Mouse (Mus musculus) layer of hippocampus, postnatal 10 days (tissue): ENCODE data around the gene Lrrc8c. TPM values are rescaled to one million over a fixed set of nuclear protein-coding genes. Genes with fewer than 3 reads are reported as not detected.

Experiments
- DNase-seq, 2 experiments: peaks; one replicate each; pipeline ENCODE4 v3.0.0; 2021; ENCODE audit warnings: low spot score in 2 of 2
- total RNA-seq, 2 experiments: library from RNA; stranded (reverse); gene quantifications; 2 replicates each; pipeline ENCODE4 v1.2.3; 2021

The Lrrc8c gene
- total RNA-seq, 2 experiments from 2014 or later = 24.6 to 26.1 TPM

DNA sequence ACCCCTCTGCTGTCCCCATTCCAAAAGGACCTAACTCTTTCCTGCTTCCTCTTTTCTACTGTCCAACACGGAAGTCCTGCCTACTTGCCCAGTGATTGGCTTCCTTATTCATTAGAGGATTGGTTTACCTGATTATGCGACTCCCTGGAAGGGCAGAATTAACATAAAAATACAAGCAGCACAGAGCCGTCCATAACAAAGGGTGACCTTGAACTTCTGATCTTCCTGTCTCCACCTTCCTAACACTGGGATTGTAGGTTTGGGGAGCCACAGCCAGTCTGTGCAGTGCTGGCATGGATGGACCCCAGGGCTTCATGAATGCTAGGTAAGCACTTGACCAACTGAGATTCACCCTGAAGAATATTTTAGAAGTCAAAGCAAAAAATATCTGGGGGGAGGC is 25.9 kb downstream of the Lrrc8c start:
- DNase-seq = no peak

DNA sequence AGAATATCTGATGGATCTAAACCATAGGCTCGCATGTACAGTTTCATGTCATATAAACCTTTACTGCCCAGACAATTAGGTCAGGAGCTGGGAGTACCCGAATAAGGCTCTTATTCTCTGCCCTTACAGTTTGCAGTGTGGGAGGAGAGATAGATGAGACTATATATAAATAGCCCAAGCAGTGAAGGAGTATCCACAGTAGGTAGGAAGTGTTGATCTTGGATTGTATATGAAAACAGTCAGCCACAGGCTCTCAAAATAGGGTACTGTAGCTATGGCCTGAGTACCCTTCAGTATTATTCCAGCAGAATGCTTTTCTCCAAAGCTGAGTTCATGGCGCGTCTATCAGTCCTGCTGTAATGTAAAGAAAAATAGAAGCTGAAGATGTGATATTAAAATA is 27.9 kb downstream of the Lrrc8c start:
- no peak for DNase-seq

DNA sequence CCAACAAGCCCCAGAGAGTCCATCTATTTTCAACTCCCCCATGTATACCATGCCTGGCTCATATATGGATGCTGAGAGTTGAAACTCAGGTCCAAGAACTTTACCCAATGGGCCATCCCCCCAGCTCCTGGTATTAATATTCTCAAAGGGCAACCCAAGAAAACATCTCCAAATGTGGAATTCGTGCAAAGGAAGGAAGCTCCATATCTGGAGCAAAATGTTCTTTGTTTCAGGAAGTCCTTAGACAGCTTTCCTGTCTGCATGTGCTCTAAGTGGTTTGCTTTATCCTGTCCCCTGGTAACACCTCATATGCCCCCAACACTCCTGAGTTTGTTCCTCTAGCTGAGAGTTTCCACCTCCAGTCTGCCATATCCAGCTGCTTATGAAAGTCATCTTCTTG is 32.6 kb downstream of the Lrrc8c start:
- DNase-seq = no peak

- no peak for DNase-seq
Measured at GRCm38 (mm10) chr5:105556291-105556690, 37.1 kb downstream of the Lrrc8c start.

GRCm38 (mm10) chr5:105557346-105557745 is 38.2 kb downstream of the Lrrc8c start:
- DNase-seq = no peak

DNA sequence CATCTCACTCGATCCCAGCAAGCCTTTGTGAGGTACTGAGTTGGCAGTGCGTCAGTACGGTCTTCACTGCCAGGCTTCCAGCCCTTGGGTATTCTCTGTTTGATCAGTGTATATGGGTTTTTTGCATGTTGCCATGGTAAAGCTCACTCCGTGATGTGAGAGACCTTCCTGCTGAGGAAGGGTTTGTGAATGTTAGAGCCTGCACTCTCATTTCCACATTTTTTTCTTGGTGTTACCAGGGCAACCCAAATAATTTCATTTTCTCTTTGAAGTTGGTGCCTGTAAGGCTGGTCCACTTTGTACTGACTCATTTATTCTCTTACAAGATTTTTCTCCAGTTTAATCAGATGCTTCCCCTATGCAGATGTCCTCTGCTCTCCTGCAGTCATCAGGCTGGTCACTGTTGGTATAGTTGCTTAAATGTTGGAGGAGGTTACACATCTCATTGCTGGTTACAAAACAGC is 38.6 kb downstream of the Lrrc8c start:
- peak; percentile 16 to 25 for DNase-seq

DNA sequence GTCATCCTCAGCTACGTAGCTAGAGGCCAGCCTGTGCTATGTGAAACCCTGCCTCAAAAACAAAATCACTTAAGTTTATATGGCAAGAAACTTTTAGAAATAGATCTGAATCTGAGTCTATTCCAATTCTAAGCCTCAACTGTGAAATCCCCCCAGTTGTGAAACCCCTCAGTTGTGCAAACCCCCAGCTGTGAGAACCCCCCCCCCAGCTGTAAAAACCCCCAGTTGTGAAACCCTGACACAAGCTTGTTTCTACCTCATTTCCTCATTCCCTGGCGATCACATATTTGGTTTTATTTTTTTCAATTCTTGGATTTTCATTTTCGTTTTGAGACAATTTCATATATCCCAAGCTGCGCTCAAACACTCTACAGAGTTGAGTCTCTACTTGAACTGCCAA is 39.3 kb downstream of the Lrrc8c start:
- DNase-seq = no peak

DNA sequence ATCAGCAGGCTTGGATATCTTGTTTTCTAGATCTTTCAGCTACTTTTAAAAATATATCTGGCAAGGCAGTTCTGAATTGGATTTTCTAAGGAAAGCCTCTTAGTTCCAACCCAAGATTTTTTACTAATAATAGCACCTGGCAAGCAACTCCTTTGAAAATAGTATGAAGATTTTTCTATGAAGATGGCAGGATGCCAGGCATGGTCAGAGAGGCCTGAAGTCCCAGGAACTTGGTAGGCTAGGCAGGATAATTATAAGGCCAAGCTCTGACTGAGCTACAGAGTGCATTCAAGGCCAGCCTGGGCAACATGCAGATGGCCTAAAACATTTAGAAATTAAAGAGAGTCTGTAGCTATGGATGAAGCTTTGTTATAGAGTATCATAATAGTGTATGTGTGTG is 42.7 kb downstream of the Lrrc8c start:
- no peak for DNase-seq

GRCm38 (mm10) chr5:105564761-105565160 is 45.6 kb downstream of the Lrrc8c start:
- no peak for DNase-seq

GRCm38 (mm10) chr5:105565824-105566223 is 46.6 kb downstream of the Lrrc8c start:
- no peak for DNase-seq

DNA sequence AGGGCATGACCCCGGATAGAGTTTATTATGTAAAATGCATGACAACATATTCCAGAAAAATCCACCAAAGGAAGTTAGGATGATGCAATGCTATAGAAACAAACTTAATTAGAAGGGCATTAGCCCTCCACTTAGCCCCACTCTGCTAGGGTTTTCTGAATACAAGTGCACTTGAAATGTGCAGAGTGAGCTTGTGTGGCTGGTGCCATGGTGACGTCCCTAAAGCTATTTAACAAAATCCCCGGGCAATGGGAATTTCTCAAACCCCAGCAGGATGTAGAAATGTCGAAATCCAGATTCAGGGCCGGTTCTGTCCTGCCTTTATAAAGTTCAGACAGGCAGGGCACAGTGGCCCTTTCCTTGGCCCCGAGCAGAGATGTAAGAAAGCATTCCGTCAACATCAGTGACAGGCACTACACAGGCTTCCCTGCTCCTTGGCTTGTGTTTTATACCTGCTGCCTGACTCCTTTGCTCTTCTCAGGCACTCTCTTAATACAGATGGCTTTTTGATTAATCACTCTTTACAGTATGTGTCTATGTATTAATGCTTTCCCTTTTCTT is 47.7 kb downstream of the Lrrc8c start:
- DNase-seq = no peak

DNA sequence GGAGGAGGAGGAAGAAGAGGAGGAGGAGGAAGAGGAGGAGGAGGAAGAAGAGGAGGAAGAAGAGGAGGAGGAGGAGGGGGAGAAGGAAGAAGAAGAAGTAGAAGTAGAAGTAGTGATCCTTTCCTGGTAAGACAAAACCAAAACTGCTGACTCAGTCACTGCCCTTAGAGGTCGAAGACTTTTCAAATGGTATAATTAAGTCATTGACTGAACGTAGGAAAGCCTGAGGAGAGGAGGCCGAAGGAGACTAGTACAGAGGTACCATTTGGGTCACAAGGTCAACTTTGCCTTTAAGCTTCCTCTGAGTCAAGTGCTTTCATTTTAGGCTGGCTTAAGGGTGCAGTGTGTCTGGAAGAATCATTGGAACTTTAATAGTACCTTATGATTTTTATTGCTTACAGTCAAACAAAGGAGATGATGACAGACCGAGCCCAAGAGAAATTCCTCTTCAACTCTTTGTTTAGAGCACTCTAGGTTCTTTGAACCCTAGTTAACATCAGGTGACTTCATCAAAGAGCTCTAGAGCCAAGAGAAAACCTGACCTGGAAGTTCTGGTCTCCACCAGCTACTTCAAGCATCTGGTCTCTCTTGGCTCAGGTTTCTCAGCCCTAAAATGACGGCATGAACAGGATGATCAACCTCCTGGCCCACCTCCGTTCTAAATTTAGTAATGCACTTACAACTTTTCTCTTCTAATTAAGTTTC is 49.0 kb downstream of the Lrrc8c start:
- no peak for DNase-seq

DNA sequence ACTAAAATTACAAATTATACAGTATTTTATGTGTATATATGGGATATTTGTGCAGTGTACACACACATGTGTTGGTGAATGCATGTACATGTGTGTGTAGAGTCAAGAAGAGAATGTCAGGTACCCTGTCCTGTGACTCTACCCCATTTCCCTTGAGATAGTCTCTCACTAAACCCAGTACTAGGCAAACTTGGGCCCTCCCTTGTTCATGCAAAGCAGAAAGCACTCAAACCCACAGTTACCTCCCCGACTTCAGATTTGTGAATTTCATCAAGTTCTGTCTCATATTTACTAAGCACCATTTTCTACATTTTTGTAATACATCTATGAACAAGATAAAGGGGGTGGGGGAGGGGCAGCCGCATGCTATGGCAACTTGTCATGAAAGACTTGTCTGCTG is 50.0 kb downstream of the Lrrc8c start:
- no peak for DNase-seq

DNA sequence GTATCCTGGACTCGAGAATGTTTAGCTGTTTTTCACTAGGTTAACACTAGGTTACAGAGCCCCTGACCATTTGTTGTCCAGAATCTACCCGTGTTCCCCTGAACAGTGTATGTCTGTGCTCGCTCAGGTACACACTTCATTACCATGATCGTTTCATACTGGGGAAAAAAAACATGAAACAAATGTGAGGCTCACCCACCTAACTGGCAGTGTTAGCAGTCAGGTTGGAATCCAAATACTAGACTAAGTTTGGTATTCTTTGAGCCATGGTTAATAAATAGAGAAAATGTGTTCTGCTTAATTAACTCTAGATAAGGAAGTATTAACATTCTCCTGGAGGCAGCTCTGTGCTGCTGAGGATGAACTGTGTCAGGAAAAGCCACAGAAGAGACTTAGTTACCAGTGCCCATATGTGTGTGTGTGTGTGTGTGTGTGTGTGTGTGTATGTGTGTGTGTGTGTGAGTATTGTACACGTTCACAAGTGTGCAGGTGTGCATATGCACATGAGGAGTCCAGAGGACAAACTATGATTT is 53.0 kb downstream of the Lrrc8c start:
- no peak for DNase-seq

GRCm38 (mm10) chr5:105572876-105573275 is 53.7 kb downstream of the Lrrc8c start:
- DNase-seq = no peak

DNA sequence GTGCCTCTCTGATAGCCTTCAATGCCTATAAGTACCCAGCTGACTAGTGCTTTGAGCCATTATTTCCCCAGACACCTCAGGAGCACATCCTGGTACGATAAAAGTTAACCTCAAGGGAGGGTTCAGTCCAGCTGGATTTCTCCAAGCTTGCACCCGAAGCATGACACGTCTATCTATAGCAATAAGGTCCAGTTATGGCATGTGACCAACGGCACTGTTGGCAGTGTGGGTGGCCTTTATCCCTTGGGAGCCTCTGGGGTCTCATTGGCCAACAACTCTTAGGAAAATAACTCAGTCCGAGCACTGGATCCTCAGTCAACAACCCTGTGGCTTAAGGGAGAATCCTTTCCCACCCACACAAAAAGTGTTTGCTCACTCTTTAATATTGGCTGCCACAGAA is 55.6 kb downstream of the Lrrc8c start:
- no peak for DNase-seq

DNA sequence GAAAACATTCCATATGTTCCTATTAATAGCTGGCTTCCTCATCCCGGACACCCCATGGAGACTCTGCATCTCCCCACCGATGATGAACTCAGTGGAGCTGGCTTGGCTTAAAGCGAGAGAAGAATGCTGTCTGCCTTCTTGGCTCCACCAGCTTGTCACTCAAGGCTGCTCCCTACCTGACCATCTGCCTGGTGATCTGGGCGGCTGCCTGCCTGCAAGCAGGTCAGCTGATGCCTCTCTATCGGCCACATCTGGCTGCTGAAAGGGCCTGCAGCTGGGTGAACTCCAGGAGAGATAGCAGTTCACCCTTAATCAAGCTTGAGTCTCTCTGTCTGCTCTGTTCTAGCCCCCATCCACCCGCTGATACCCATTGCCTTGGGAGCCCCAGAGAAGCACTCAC is 56.7 kb downstream of the Lrrc8c start:
- DNase-seq = no peak

DNA sequence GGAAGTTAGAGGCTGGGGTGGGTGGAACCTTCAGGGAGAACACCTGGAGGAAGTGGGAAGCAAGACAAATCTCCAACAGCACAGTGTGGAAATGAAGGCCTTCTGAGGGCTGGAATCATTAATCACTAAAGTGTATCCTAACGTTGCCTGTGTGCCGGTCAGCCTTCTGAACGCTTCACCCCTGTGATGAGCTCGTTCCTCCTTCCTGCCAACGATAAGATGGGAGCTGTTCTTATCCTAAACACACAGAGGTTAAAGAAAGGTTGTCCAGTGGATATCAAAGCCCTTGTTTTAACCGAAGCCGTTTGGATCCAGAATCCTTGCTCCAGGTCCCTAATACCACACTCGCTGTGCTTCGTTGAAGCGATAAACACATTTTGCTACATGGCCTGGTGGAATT is 61.7 kb downstream of the Lrrc8c start:
- no peak for DNase-seq

DNA sequence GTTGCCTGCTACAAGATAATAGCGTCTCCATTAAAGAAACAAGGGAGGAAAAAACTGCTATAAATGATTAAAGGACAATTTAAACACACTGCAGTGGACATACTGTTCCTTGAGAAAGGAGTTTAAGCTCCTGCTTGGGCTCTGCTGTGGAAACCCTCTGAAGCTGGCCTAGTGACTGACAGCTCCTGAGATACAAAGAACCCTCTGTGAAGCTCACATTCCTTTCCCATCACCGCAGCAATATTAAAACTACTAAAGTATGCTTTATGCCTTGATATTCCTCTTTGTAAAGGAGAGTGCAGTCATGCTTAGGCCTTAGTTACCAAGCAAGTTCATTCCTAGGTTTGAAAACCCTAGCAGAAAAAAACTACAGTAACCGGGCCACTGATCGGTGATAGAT is 66.7 kb downstream of the Lrrc8c start:
- no peak for DNase-seq

- DNase-seq = no peak
Measured at GRCm38 (mm10) chr5:105586655-105587054, 67.5 kb downstream of the Lrrc8c start.

- no peak for DNase-seq
Measured at GRCm38 (mm10) chr5:105587471-105587870, 68.3 kb downstream of the Lrrc8c start.

GRCm38 (mm10) chr5:105588683-105589082 is 69.5 kb downstream of the Lrrc8c start:
- no peak for DNase-seq

GRCm38 (mm10) chr5:105589119-105589518 is 69.9 kb downstream of the Lrrc8c start:
- DNase-seq = no peak
